Mouse (Mus musculus) E14TG2a.4 (cell line): Measurements from ENCODE around the gene Trip11.

Source experiments
- CTCF ChIP-seq: conservative IDR thresholded peaks from 2 replicates; pipeline ENCODE4 v1.5.1; 2014; ENCODE audit warnings: low read length
- NANOG ChIP-seq: IDR thresholded peaks from 2 replicates; pipeline ENCODE4 v1.6.1; 2014; ENCODE audit warnings: borderline replicate concordance, low read length, mixed read lengths

DNA sequence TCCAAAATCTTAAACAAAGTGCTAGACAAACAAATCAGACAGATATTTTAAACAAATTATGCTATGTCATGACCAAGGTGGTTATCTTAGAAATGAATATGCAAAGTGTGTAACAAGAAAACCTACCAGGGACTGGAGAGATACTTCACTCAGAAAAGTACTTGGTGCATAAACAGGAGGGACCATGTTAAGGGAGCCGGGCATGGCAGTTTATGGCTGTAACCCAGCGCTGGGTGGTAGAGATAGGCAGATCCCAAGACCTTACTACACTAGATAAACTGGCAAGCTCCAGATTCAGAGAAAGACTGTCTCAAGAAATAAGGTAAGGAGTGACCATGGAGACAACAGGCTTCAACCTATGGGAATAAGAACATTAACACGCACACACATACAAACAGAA, 123.3 kb downstream of the Trip11 start:
- TF ChIP-seq CTCF = no peak
- no peak for TF ChIP-seq NANOG
